Mouse (Mus musculus) skeletal muscle tissue, adult 2 months (tissue): ENCODE data around the gene Zer1.
A peak's percentile ranks its signal among the peaks of the same experiment; 100 is the strongest.

Experiments used
- DNase-seq: peaks from one replicate; pipeline ENCODE4 v3.0.0-alpha.2; 2012; ENCODE audit warnings: low read depth, low spot score

Zer1 gene

DNA sequence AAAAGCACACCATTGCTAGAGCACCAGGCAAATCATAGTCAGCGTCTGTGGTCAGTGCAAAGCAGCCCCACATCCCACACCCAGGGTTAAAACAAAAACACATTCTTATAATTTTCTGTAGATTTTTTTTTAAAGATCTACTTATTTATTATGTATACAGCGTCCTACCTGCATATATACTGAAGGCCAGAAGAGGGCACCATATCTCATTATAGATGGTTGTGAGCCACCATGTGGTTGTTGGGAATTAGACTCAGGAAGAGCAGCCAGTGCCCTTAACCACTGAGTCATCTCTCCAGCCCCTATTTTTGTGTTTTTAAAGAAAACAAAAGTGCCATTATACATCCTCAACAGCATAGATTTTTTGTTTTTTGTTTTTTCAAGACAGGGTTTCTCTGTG, 4.4 kb upstream of the Zer1 start:
- DNase-seq: peak; percentile 40

DNA sequence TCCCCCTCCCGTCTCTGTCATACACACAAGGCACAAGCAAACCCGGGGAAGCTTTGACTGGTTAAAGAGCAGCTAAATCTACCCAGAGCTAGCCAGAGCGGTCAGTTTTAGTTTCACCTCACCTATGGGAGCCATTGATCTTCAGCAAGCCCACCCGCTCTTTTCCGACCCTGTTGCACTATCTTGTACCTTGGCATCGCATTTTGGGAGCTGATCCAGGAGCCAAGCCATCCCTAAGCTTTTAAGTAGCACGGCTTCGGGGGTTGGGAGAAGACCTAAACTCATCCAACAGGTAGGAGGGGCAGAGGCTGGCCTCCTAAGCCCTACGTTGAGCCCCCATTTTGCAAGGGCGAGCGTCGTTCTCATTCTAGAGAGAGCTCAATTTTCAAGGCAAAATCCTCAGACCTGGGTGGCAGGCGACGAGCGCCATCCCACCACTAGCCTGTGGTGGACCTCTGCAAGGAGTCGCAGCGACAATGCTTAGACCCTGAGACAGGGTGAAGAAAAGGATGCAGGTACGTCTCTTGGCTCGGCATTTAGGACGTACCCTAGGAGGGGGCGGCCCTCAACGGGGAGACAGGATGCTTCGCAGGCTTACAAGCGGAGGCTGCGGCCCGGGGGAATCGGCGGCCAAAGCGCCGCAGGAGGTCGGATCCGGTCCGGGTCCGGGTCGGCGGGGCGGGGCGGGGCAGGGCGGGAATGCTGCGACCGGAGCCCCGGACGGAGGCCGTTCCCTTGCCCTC, 485 bp downstream of the Zer1 start:
- no peak for DNase-seq

DNA sequence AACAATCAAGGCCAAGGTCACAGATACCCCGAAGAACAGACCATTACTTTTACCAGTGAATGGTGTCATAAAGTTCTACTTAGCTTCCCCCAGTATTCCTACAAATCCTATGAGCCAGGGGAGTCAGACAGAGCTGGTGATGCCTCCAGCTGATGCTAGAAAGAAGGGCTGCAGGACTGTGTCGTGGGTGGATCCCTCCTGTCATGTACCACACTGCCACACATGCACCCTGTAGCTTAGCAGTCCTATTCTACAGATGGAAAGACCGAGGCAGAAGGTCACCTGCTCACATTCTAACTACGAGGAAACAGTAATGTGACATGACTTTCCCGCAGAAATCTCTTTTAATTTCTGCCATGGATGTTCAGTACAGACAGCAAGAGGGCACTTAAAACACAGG, 1.6 kb downstream of the Zer1 start:
- no peak for DNase-seq

DNA sequence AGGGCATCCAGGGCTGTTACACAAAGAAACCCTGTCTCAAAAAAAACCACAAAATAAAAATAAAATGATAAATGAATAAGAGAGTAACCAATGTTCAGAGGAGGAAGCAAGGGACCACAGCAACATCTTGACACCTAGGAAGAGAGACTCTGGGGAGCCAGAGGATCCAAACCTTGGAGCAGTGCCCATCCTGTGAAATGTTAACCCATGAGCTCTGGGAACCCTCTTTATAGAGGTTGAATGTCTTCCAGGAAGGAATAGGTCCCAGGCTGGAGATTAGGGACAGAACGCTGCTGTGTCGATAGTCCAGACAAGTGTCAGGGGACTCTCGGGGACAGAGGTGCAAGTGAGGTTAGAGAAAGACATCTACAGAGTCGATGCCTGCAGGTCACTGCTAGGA, 4.1 kb downstream of the Zer1 start:
- no peak for DNase-seq

DNA sequence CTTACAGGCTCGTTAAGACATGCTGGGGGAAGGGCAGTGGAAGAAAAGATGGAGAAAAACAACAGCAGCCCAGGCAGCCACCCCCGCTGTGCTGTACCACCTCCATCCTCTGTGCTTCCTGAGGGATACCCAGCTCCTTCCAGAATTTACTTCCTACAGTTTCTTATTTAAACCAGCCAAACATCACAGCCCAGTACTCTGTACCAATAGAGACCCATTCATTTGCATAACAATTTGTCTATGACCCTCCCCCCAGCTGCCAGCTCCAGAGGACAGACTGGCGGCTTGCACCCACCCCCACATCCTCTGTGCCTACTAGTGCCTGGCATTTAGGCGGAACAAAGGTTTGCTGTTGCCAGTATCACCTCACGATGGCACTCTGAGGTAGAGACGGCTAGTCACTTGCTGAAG, 4.7 kb downstream of the Zer1 start:
- no peak for DNase-seq

DNA sequence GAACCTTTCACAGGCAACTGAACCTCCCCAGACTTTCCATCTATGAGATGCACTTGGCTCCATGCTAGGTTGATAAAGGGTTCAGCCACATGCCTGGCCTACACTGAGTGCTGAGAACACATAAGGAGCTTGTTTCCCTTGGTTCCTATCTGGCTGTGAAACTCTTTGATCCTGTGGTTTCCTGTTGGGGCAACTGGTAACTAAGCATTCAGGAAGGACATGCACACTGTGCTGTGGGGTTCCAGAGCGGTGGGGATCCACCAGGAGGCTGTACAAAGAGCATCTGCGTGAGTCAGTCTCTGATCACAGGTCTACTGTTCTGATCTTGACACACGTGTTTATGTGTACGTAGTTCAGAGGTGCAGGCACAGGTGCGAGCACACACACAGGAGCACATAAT, 11.8 kb downstream of the Zer1 start:
- DNase-seq: no peak

DNA sequence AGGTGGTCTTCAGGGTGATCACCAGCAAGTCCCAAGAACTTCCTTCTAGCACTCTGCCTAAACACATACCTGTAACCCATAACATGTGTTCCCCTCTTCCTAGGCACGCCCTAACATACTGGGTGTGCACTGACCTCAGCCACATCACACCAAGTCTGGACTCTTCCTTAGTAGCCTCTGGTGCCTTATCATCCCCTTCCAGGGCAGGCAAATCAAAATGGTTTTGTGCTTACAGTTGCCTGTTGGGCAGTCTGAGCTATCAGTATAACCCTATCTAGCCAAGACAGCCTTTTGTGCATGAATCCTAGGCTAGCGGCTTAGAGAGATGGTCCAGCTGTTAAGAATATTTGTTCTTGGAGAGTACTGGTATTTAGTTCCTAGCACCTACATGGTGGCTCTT, 12.9 kb downstream of the Zer1 start:
- no peak for DNase-seq

DNA sequence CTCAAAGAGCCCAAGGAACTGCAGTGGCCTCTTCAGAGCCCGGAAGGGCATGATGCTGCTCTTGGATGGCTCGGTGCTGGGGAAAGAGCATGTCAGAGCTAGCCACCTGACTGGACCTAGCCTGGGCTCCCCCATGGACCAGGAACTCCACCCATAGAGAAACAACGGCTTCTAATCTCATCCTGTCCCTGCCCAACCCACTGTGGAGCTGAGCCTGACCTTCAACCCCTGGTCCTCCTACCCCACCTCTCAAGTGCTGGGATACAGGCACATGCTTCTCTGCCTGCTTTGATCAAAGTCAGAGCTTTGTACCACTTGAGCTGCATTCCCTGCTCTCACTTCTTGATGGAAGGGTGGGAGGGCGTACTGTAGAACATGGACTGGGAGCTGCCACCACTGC, 16.1 kb downstream of the Zer1 start:
- DNase-seq: no peak

DNA sequence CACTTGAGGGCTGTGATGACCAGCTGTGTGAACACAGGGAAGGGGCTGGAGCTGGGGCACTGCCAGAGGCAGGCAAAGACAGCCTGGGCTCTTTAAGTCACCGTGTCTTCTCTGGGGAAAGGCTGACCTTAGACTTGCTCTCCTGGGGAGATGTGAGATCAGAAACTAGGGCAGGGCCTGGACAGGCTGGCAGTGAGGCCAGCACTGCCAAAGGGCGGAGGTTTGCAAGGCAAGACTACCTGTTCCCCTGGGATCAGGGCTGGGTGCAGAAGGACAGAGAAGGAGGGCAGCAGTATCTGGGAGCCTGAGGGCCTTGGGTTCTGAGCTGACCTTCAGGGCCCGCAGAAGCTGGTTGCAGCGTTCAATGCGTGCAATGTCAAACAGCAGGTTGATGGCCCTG, 16.7 kb downstream of the Zer1 start:
- DNase-seq: no peak

DNA sequence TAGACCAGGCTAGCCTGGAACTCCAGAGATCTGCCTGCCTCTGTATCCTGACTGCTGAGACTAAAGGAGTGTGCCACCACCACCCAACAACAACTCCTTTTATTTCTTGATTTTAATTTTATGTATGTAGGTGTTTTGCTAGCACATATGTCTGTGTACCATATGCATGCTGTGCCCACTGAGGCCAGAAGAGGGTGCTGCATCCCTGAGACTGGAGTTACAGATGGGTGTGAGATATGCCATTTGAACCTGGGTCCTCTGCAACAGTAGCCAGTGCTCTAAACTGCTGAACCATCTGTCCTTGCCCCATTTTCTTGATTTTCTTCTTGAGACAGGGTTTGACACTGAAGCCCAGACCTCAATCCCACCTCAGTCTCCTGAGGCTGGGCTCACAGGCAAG, 18.0 kb downstream of the Zer1 start:
- no peak for DNase-seq

DNA sequence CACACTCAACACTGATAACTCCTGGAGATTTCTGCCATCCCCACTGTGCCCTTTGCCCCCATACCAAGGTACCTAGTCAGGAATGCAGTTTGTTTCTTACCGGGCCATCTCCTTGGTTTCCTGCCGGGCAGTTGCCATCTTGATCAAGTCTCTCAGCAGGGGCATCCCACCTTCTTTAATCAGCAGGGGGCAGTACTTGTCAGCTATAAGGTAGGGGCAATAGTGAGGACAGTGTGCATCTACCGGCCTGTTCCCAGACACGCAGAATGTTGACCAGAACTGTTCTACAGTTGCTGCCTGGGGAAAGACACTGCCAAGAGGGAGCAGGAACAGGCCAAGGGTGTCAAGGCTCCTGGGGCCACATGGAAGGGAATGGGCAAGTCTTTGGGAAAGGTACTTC, 24.2 kb downstream of the Zer1 start:
- DNase-seq: no peak

DNA sequence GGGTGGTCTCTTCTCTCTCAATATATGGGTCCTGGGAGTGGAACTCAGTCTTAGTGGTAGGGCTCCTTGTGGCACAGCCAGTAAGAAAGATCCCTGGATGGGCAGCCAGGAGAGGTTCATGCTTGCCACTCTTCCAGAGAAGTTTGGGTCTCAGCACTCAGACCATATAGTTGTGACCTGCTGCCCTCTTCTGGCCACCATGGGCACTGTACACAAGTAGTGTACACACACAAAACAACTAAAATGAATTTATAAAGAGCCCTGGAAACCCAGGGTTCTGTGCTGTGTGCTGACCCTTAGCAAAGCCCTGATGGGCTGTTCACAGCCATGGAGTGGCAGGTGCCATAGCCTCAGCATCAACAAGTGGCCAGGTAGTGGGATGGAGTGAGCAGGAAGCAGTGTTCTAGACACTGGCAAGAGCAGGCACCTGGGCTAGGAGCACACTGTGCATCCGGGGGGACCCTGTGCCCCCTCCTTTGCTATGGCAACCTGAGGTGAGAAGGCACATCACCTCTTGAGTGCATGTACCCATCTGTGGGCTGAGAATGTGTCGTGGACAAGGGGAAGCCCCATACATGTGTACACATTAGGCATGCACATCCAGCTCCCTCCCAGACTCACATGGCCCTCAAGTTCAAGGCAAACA, 28.4 kb downstream of the Zer1 start:
- DNase-seq: peak; percentile 32

DNA sequence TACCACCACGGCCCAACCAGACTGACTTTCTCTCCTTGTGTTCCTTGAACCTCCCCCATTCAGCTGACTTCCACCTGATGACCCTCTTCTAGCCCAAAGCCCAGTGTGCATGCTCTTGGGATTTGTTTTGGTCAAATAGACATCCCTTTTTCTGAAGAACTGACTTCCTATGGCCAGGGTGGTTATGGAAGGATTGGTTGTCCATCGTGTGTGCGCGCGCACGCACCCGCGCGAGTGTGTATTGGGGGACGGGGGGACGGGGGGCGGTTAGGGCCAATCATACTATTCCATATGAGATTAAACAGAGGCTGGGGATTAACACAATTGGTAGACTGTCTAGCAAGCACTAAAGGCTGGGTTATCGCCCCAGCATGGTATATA, 30.2 kb downstream of the Zer1 start:
- DNase-seq: no peak

DNA sequence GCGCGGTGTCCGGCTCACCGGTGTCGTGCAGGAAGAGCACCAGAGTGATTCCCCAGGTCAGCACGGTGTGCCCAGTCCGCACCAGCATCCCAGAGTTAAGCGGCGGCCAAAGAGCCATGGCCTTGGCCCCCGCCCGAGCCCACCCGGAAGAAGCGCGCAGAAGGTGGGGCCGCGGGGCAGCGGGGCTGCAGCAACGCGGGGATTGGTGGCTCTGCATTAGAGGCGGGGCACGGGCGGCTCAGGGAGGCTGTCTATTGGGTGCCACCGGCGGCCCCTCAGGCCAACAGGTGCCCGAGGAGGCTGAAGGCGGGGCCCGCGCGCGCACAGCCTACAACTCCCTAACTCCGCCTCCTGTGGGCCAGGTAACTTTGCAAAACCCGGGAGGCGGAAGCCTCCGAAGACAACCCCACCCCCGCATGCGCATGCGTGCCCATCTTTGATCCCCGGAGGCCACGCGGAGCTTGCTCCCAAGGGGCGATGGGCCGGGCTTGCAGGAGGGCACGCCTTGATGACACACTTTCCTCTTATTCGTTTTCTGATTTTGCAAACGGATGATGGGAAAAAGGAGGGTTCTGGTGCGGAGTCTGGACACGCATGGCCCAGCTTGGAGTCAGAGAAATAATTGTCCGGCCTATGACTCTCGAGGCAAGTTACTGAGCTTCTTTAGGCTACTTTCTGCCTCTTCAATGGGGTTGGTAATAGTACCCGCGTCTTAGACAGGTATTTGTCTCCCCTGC, 30.7 kb downstream of the Zer1 start, which contains the start of gene Zdhhc12:
Gene Zdhhc12 (minus strand): TSS at position 178 of the 737 bp plus-strand sequence.
- DNase-seq: peak; percentile 92

DNA sequence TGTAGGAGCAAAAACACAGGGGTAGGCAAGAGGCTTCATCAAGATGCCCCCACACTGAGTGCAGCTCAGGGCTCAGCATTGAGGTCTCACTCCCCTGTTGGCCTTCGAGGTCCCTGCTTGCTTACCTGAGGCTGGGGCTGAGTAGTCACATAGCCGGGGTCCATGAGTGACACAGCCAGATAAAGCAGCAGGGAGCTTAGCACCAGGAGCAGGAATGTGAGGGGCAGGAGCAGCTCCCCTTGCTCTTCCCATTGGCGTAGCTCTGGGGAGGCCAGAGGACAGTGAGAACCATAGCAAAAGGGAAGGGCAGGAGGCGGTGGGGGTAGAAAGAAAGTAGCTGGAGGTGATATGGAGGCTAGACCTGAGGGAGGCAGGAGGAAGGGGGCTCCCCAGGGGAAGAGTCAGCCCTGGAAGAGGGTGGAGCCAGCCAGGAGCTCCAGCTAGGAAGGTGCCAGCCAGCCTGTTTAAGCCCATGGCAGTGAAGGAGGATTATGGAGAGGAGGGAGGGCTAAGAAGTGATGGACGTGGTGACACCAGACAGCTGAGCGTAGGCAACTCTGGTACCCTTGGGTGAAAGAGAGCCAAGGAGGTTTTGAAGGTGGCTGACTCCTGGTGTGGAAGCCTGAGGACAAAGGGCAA, 32.0 kb downstream of the Zer1 start:
- DNase-seq: no peak

DNA sequence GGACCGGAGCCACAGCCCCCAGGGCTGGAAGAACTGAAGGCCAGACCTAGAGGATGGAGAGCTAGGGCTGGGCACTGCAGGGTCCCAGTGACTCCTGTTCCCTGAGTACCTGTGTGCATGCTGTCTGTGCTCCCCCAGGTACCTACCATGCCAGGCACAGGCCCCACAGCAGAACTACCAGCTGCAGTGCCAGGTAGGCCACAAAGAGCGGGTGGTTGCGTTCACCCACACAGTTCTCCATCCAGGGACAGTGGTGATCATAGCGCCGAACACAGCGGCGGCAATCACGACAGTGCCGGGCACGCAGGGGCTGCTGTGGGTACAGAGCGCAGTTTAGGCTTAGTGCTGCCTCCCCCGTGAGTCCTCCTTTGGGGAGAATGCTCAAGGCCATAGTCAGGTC, 32.9 kb downstream of the Zer1 start:
- no peak for DNase-seq

DNA sequence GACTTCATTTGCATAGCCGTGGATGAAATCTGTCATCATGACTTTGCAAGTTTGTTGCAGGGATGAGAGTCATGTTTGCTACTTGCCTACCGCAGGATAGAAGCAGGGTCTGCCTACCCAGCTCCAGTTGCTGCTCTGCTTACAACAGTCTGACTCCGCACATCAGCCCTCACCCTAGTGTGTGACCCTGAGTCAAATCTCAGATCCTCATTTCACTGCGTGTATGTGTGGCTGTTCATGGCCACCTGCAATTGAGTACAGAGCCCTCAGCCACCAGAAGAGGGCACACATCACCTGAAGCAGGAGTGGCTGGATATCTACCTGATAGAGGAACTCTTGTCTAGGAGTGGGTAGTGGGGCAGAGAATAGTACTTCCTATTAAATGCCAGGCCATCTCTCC, 37.1 kb downstream of the Zer1 start:
- DNase-seq: no peak

DNA sequence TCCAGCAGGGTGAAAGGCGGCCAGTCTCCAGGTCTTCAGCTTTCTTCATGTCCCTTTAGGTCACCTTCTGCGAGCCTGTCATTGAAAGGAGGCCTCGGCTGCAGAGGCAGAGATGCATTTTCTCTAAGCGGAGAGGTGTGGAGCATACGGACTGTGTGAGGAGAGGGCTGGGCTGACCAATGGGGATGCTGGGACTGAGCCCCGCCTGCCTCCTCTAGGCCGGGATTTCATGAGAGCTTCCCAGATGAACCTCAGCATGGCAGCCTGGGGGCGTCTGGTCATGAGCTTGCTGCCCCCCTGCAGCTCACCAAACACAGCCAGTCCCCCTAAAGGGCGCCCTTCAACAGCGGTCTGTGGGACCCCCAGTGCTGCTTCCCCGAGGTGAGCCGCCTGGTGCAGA, 39.8 kb downstream of the Zer1 start:
- DNase-seq: no peak

DNA sequence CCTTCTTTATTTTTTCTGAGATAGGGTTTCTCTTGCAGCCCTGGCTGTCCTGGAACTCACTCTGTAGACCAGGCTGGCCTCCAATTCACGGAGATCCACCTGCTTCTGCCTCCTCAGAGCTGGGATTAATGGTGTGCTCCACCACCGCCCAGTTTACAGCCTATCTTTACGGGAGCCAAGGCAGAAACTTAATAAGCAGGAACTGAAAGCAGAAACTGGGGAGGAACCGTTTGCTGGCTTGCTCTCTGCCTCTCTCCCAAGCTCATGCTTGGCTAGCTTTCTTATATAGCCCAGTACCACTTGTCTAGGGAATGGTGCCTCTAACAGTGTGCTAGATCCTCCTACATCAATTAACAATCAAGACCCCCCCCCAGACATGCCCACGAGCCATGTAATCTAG, 40.3 kb downstream of the Zer1 start:
- DNase-seq: no peak

DNA sequence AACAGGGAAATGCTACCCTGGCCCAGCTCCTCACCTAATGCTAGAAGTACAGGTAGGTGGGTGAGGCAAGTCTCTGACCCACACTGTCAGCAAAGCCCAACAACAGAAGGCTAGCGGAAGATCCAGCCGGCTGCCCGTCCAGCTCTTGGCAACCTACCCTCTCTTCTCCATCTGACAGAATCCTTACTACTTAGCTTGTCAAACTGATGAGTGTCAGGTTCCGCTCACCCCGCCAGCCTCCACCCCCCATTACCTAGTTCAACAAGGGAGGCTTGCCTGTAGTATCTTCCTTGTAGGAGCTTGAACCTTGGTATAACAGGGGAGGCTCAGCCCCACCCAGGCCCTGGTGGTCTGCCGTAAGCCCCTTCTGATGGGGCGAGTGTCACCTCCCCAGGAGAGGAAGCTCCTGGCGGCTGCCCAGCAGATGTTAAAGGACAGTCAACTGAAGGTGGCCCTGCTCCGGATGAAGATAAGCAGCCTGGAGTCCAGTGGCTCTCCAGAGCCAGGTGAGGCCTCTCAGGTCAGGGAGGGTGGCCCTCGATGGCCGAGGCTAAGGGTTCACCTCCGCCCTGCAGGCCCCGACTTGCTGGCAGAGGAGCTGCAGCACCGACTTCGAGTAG, 44.1 kb downstream of the Zer1 start:
- no peak for DNase-seq

DNA sequence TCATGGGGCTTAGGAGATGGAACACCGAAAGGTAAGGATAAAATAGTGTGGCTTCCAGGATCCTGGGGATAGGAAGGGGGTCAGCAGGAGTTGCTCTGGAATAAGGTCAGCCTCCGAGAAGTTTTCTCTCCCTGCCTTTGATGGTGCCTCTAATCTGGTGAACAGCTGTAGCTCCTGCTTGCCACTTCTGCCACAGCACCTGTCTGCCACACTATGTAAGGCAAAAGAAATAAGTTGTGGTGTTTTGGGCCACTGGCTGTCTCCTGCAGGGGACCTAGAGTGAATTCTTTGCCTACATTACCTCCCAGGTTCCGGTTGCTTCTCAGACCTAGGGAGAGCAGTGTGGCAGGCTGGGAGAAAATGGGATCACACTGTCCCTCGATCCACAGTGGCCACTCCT, 45.6 kb downstream of the Zer1 start:
- DNase-seq: no peak

DNA sequence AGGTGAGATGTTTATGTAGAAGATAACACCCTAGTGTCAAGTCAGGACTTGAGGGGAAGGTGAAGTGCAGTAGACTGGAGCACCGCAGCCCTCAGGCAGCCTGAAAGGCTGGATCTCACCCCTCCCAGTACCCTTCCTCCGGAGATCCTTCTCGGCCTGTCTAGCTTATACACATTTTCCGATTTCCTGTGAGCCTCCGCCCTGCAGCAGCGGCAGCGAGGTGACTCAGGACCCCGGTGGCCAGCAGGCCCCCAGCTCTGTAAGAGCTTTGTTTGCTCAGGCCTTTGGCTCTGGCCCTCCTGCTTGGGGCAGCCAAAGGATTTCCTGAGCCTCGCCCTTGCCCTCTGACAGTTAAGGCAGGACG, 46.1 kb downstream of the Zer1 start:
- no peak for DNase-seq
